Mouse (Mus musculus) heart, adult 8-10 months (tissue): Measurements from ENCODE around the gene Gm20388. TPM values are rescaled to one million over a fixed set of nuclear protein-coding genes. Genes with fewer than 3 reads are reported as not detected.
"Not testable (repeated sequence)": the region's sequence is repeated elsewhere in the genome, so short reads cannot be mapped to it uniquely, and the experiment has no call there.

Source experiments
- DNase-seq: peaks from one replicate; pipeline ENCODE4 v3.0.0; 2022; ENCODE audit warnings: low spot score
- total RNA-seq, 4 experiments: library from RNA; stranded (reverse); gene quantifications; 2 replicates each; pipeline ENCODE4 v1.2.4; 2022

The Gm20388 gene
- total RNA-seq, 4 experiments from 2014 or later = 4.2 to 6.7 TPM; not detected in 2

DNA sequence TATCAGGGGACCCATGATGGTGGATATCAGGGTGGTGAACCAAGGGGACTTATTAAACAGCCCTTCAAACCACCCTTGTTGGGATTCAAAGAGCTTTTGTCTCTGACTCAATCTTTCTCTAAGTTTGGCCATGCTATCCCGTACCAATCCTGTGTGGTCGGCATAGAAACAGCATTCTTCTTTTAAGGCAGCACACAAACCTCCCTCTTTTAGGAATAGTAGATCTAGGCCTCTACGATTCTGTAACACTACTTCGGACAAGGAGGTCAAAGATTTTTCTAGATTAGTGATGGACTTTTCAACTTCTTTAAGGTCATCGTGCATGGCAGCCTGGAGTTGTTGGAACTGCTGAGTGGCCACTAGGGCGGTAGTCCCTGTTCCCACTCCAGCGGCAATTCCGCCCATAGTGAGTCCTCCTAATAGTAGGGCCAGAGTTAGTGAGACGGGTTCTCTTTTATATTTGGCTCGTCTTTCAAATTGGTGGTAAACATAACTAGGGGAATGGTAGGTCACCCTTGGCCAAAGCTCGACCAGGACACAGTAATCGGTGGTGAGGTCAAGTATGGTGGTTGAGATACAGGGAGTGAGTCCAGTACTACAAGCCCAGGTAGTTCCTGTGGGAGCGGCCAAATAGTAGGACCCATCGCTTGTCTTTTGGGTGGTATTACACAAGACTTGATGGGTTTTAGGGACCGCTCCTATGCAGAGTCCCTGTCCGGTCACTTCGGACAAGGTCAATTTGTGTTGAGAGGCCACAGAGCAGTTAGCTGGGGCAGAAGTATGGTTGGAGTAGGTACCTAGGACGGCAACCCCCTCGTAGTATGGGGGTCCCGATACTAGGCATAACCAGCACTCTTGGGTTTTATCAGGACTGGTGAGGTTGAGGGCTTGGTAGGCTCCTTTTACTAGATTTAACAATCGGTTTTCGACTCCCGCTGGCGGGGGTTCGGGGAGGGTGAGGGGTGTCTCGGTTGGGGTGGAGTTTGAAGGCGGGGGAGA lies 3516.2 kb downstream of the Gm20388 start:
- no peak for DNase-seq

DNA sequence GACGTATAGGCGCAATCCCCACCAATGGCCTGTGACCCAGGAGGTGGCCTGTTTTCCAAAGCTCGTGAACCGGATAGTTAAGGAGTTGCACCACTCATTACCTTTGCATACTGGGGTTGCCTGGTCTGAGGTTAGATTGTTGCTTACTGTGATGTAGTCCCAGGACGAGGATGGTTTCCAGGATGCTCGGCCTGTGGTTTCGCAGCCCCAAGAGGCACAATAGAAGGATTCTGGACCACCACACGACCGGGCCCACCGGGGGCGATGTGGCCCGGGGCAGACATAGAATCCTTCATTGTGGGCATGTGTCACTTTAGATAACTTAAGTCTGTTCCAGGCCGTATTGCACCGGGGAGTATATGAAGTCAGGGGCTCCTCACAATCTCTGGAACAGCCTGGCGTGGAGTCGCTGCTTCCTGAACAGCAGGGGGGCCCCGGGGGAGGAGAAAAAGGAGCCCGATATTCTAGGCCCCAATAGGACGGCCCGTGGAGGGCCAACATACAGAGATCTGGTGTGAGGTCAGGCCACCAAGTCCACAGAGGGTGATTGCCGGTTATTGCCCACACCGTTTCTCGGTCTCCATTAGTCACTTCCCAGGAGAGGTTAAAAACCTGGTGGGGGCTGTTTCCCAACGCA lies 3517.1 kb downstream of the Gm20388 start:
- no peak for DNase-seq

DNA sequence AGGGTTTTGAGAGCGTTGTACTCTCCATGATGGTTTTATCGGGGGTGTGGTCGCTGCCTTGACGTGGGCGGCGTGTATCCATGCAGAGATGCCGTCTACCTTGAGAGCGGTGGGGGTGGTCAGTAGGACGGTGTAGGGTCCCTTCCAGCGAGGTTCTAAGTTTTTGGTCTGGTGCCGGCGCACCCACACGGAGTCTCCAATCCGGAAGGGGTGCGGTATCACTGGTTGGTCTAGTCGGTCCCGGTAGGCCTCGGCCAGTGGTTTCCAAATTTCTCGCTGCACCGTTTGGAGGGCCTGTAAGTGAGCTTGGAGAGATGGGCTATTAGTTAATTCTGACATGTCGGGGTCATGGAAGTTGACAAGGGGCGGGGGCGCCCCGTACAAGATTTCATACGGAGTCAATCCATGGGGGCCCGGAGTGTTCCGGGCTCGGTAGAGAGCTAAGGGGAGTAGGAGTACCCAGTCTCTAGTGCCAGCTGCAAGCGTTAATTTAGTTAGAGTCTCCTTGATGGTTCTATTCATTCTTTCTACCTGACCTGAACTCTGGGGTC lies 3517.8 kb downstream of the Gm20388 start:
- no peak for DNase-seq

DNA sequence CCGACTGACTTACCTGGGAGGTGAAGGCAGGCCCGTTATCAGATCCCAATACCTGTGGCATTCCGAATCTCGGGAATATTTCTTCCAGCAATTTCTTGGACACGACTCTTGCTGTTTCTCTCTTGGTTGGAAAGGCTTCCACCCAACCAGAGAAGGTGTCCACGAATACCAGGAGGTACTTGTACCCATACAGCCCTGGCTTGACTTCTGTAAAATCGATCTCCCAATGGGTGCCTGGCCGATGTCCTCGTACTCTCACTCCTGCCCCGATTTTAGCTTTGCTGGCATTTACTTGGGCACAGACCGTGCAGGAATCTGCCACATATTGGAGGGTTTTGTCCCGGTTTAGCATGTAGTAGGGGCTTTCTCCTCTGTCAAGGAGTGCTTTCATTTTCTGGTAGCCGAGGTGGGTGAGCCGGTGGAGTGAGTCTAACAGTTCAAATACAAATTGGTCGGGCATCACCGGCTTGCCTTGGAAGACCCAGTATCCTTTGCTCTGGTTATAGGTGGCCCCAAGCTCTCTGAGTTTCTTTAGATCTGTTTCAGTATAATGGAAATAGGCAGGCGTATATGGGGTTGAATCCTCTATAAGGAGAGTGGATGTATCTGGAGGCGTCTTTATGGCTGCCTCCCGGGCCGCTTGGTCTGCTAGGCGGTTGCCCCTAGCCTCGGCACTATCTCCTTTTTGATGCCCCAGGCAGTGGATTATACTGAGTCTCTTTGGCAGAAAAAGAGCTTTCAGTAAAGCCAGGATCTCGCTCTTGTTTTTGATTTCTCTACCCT lies 3518.5 kb downstream of the Gm20388 start:
- DNase-seq = no peak

DNA sequence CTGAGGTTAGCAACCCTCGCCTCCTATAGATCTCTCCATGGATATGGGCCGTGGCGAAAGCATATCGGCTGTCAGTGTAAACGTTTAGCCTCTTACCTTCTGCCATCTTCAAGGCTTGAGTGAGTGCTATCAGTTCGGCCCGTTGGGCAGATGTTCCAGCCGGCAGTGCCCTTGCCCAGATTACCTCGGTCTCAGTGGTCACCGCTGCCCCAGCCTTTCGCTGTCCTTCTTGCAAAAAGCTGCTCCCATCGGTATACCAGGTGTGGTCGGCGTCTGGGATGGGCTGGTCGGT lies 3519.0 kb downstream of the Gm20388 start:
- DNase-seq = not testable (repeated sequence)

DNA sequence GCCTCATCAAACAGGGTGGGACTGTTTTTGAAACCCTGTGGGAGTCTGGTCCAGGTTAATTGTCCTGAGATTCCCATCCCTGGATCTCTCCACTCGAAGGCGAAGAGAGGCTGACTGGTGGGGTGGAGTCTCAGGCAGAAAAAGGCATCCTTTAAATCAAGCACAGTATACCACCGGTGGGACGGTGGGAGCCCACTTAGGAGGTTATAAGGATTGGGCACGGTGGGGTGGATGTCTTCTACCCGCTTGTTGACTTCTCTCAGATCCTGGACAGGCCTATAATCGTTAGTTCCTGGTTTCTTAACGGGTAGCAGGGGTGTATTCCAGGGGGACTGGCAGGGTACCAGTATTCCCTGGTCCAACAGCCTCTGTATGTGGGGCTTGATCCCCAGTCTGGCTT lies 3520.3 kb downstream of the Gm20388 start:
- not testable (repeated sequence) for DNase-seq

DNA sequence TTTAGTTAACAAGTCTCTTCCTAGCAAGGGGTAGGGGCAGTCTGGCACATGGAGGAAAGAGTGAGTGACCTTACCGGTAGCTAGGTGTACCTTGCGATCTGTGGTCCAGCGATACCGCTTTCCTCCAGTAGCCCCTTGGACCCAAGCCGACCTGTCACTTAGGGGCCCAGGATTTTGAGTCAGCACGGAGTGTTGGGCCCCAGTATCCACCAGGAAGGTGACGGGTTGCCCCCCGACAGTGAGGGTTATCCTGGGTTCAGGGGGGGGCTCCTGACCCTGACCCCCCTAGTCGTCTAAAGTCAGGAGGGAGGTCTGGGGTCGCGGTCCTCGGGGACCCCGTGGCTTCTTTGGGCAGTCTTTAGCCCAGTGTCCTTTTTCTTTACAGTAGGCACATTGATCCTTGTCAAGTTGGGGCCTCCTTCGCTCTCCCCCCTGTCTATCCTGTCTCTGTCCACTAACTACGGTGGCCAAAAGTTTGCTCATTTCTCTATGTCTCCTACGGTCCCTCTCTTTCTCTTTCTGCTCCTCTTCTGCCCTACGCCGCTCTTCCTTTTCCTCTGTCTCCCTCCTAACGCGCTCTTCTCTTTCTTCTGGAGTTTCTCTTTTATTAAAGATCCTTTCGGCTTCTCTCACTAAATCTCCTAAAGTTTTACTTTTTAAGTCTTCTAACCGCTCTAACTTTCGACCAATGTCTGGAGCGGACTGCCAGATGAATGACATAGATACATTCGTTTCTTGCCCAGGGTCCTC lies 3521.2 kb downstream of the Gm20388 start:
- no peak for DNase-seq

DNA sequence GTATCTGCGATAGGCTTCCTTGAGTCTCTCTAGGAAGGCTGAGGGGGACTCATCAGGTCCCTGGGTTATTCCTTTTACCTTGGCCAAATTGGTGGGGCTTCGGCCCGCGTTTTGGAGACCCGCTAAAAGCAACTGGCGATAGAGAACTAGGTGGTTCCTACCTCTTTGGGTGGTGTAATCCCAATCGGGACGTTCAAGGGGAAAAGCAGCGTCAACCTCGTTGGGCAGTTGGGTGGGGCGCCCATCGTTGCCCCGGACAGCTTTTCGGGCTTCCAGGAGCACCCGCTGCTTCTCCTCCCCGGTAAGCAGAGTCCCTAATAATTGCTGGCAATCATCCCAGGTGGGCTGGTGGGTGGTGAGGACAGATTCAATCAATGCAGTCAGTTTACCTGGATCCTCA lies 3521.7 kb downstream of the Gm20388 start:
- no peak for DNase-seq

DNA sequence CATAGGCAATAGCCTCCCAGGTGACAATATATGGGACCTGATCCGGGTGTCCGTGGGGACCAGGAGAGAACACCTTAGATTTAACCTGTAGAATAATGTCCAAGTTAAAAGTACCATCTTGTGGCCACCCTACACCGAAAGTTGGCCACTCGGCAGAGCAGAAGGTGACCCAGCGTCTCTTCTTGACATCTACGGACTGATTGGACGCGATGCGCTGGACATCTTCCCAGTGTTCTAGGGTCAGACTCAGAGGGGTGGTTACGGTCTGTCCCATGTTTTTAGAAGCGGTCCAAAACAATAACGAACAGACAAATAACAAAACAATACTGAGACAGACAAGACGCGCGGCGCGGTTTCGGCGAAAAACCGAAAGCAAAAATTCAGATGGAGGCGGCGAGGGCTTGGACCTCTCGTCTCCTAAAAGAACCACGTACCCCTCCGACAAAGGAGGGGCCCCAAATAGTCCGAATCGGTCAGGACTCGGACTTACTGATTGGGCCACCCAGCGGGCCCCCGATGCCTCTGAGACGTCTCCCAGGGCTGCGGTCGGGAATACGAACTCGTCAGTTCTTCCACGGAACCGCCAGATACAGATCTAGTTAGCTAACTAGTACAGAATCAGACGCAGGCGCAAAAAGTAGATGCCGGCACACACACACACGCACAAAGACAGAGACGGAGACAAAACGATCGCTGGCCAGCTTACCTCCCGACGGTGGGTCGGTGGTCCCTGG lies 3522.8 kb downstream of the Gm20388 start:
- DNase-seq = not testable (repeated sequence)

DNA sequence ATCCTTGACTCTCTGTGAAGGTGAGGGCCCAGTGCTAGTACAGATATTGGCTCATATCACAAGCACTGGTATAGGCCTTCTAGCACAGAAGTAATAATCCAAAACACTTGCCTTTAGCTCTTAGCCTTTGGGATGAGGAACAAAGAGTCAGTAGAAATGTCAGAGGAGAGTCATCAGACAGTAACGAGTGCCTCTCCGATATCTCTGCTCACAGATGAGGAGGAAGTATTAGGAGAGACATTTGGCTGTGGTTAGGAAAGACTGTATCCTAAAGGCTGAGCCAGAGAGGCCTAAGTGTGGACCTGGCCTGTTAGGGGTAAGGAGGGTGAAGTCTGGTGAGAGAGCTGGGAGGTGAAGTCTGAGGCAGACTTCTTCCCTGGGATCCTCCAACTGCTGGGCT lies 3531.1 kb downstream of the Gm20388 start:
- no peak for DNase-seq

DNA sequence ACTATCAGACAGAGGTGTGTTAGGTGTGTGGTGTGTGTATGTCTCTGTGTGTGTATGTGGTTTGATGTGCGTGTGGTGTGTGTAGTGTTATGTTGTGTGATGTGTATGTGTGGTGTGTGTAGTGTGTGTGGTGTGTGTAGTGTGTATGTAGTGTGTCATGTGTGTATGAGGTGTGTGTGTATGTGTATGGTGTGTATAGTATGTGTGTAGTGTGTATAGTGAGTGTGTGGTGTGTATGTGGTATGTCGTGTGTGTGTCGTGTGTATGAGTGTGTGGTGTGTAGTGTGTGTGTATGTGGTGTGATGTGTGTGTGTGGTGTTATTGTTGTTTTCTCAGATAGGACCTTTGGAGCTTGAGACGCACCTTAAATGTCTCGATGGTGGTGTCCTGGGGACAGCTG lies 3531.7 kb downstream of the Gm20388 start:
- no peak for DNase-seq

DNA sequence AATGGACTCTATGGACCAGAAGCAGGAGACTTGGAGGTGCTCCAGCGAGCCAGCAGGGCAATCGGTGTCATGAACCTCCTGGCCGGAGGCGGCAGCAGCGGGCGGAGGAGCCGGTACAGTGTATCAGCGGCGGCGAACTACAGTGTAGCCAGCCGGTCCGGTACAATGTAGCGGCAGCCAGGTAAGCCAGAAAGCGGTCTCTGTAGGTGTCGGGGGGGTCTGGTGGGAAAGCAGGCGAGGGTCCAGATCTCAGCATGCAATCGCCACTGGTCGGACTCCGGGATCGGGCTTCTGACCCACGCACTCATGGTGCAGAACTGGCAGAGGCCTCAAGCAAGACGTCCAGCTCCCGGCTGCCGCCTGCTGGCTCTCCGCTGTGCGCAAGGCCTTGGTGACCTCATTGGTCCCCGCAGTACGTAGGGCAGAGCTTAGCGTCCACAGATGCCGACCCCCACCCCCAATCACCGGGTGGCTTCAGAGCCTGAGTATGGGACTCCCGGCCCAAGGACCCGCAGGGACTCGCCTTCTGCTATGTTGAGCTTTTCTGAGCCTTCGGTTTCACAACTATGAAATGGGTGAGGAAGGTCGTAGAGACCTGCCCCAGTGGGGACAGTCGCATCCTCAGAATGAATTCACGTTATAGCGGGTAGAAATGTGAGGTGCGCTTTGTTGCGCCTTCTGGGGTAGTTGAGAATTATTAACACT lies 3532.4 kb downstream of the Gm20388 start:
- peak; percentile 95 for DNase-seq

DNA sequence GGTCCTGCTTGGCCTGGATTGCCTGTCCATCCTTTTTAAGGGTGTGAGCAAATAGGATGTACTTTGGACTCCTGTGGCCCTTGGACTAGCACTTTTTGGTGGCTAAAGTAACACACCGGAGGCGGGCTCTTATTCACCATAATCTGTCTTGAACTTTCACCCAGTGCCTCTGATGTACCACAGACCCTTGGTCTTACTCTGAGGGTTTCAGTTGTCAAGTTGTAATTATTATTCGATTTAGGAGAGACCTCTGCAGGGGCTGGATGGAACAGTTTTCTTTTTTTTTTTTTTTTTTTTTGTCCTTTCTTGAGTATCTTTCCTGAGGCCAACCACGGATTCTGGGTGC lies 3532.9 kb downstream of the Gm20388 start:
- DNase-seq = no peak

DNA sequence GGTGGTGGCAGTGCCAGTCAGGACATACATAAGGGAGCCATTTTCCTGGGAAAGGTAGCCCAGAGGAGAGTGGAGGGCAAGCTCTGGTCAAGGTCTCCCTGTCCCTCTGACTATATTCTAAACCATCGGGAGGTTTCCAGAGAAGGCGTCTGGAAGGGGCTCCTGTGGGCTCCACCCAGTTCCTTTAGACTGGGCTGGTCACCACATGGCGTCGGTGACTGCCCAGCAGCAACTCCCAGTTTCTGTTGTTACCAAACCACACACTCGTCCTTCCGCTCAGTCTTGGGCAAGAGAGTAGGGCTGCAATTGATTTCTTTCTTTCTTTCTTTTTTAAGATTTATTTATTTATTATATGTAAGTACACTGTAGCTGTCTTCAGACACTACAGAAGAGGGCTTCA lies 3533.5 kb downstream of the Gm20388 start:
- DNase-seq = no peak

DNA sequence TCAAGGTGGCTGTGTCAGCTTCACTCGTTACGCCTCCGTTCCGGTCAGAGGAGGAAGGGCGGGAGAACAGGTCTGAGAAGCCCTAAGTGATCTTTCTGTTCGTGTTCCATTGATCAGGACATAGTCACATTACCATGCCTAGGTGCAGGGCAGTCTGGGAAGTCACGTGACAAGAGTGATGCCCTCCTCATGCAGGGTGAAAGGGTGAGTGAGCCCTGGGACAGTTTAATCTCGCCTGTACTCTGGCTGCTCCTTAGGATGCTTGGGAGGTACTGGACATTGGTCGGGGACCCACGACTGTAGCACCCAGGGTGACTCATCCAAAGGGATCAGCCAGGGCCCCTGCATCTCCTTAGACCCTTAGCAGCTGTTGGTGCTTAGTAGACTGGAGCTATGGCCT lies 3535.3 kb downstream of the Gm20388 start:
- DNase-seq = no peak

DNA sequence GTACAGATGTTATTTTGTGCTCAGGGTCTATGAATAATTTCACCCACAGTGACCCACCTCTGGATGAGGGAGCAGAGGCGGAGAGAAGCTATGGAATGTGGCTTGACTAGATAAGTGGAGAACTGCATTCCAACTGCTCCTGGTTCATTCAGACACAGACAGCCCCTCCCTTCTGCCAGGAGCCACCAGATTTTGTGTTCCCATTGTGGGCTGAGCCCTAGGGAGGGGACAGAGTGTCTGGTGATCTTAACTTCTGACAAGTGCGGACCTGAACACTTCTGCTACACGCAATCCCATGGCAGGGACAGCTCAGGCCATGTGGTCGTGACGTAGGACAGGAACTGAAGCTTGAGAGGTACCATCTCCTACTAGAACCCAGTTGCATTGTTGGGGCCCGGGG lies 3536.2 kb downstream of the Gm20388 start:
- no peak for DNase-seq

DNA sequence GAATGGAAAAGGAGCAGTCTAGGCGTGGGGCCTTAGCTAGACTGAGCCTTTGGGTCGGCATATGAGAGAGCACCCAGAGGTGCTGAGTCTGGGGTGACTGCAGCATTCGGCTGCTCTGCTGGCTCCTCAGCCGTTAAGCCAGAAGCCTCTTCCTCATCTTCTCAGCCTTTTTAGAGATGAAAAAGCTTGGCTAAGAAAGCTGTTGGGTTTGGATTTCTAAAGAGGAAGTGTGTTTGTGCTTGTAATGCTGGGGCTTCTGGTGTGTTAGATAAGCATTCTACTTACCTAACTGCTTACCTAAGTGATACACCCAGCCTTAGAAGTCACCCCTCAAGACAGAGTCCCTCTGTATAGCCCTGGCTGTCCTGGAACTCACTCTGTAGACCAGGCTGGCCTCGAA lies 3540.1 kb downstream of the Gm20388 start:
- no peak for DNase-seq

DNA sequence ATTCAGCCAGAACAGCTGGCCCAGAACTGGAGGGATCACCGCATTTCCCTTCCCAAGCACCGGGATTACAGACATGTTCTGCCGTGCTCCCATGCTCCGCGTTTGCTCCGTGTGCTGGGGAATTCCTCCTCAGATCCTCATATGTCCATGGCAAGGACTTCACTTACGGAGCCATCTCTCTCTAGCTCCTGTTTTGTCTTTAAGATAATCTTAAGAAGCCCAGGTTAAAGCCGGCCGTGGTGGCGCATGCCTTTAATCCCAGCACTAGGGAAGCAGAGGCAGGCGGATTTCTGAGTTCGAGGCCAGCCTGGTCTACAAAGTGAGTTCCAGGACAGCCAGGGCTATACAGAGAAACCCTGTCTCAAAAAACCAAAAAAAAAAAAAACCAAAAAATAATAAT lies 3541.1 kb downstream of the Gm20388 start:
- not testable (repeated sequence) for DNase-seq

DNA sequence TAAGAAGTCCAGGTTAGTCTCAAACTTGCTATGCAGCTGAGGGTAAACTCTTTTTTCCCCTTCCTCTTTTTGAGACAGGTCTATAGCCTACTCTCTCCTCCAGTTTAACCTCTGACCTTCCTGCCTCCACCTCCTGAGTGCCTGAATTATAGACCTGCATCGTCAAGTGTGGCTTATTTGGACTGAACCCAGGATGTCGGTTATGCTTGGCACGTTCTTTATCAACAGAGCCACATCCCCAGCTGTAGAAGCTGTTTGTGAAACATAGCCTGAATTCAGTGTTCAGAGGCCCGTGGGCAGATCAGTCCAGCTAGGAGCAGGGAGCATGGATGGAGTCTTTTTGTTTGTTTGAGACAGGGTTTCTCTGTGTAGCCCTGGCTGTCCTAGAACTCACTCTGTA lies 3541.5 kb downstream of the Gm20388 start:
- DNase-seq = no peak

DNA sequence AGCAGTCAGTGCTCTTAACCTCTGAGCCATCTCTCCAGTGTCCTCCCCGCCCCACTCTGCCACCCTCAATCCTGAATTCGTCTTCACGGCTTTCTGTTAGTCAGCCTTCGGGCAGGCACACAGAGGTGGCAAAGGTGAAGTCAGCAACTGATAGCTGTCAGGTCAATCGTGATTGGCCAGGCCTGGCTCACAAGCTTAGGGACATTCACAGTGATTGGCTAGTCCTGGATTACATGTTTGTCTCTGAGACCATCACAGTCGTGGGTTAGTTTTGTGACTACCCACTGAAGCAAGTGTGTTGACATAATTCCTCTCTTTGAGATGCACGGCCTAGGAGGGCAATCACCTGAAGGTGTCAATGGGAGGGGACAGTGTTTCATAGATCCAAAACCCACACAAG lies 3542.7 kb downstream of the Gm20388 start:
- no peak for DNase-seq
